Mouse (Mus musculus): ENCODE results near the gene Spire2.

DNA sequence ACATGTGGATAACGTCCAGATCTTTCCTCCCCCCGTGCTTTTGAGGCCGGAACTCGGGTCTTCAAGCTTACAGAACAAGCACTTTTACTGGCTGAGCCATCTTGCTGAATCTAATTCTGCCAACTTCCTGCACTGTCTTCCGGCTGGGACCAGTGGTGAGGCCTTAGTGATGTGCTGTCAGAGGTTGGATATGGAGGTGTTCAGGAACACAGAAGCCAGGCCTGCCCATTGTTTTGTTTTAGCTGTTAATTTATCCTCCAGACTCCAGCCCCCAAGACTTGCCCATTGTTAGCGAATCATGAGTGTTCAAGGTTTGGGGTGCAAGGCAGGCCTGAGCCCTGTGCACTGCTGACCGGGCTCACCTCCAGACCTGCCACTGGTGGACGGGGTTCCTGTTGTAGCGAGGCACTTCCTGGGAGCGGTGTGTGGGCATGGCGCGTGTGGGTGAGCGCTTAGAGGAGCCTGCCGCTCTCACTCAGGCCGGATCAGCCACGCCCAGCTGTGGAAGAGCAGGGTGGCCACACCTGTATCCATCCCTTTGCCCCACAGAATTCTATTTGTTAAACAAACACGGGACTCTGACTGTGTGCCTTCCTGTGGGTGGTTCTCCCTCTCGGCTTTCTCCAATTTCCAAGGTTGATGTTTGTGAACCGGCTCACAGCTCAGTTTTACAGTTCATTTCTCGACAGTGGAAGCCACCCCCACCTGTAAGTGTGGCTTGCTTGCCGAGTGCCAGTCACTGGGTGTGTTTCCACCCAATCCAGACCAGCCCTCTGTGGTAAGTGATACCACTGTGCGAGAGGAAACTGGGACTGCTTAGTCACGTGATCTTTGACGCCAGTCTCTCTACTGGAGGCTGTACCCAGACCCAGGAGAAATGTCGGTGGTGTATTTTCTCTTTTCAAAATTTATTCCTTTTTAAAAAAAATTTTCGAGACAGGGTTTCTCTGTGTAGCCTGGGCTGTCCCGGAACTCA, 8.8 kb downstream of the Spire2 start:
- no peak for TF ChIP-seq CTCF (IDR thresholded peaks at IDR 0.05; ENCODE audit: borderline replicate concordance, extremely low read depth, insufficient read depth, insufficient read length)
- TF ChIP-seq POLR2A (IDR thresholded peaks at IDR 0.05; ENCODE audit: borderline replicate concordance, extremely low read depth, insufficient read depth, insufficient read length, poor library complexity, severe bottlenecking), result no peak

All from brain, embryonic 14.5 days (tissue).